8 mouse cellular contexts compared by ENCODE assay signal in the genomic region with DNA sequence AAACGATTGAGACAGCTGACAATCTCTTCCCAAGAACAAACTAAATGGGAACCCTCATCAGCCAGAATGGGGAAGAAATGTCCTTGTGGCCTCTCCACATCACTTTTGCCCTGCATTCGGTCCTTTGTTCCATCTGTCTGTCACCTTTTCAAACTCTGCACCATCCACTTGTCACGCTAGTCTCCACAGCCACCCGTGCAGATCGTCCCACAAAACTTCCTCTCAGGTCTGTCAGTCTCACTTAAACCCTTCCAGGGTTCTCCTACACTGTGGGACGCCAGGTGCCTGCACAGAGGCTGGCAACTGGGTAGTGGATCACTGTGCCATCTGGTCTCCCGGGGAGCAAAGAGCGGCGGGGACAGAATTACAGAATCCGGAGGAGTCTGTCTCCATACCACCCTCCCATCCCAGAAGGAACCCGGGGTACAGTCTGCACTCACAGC. TPM values are rescaled to one million over a fixed set of nuclear protein-coding genes. Genes with fewer than 3 reads are reported as not detected.
A peak's percentile ranks its signal among the peaks of the same experiment; 100 is the strongest.
DNase-seq lines count a peak whose midpoint lies in the region; ATAC-seq and TF ChIP-seq lines count a peak whose summit lies in the region.

No protein-coding gene starts in this region.

- H3K4me1 ChIP-seq in cerebellum, adult 2 months (ENCODE audit: control insufficient read depth, insufficient read depth, low read length) = no peaks in the 10 kb centered on the region
- peaks cover 19% of the 10 kb centered on the region for H3K4me1 ChIP-seq in forebrain, embryonic 10.5 days
- peaks cover 11% of the 10 kb centered on the region for H3K4me1 ChIP-seq in liver, embryonic 13.5 days (replicated peaks)

- no peak for TF ChIP-seq POLR2A in cerebellum, adult 2 months (IDR thresholded peaks at IDR 0.05; ENCODE audit: borderline replicate concordance, insufficient read depth, low read length)

- H3K27me3 ChIP-seq in cerebellum, adult 2 months (ENCODE audit: control insufficient read depth, insufficient read depth, low read length) = no peaks in the 10 kb centered on the region; the same call in 1 of the 2 replicates
- H3K27me3 ChIP-seq in forebrain, embryonic 10.5 days (ENCODE audit: poor library complexity, severe bottlenecking) = peaks cover 15% of the 10 kb centered on the region
- peaks cover 9% of the 10 kb centered on the region for H3K27me3 ChIP-seq in liver, embryonic 13.5 days

- ATAC-seq in liver, embryonic 13.5 days (ENCODE audit: low read depth) = peak; percentile 69

- H3K9me3 ChIP-seq in forebrain, embryonic 10.5 days = no peaks in the 10 kb centered on the region
- no peaks in the 10 kb centered on the region for H3K9me3 ChIP-seq in liver, embryonic 13.5 days (replicated peaks)

- peak overlapping the region; percentile 86 for H3K9ac ChIP-seq in liver, embryonic 13.5 days

- peaks cover 20% of the 10 kb centered on the region for H3K36me3 ChIP-seq in forebrain, embryonic 10.5 days (replicated peaks)
- no peaks in the 10 kb centered on the region for H3K36me3 ChIP-seq in liver, embryonic 13.5 days

- no peak for TF ChIP-seq CTCF in cerebellum, adult 2 months (IDR thresholded peaks at IDR 0.05; ENCODE audit: borderline replicate concordance, insufficient read depth, low read depth, low read length)

- H3K4me3 ChIP-seq in cerebellum, adult 2 months (replicated peaks; ENCODE audit: insufficient read depth, low read depth, low read length) = peak overlapping the region; percentile 63
- peak overlapping the region; percentile 90 for H3K4me3 ChIP-seq in forebrain, embryonic 10.5 days
- H3K4me3 ChIP-seq in liver, embryonic 13.5 days (replicated peaks) = peak overlapping the region; percentile 84

- no peak for DNase-seq in cerebellum, adult 2 months
- no peak for DNase-seq in cerebellum, postnatal 4 days (ENCODE audit: low spot score in 2 of 2)
- peak; percentile 6 for DNase-seq in 3T3-L1 (ENCODE audit: low read depth, low spot score)
- no peak for DNase-seq in forebrain, embryonic 10.5 days (ENCODE audit: extremely low spot score, low spot score)
- no peak for DNase-seq in liver, embryonic 13.5 days
- DNase-seq in urinary bladder, postnatal 10 days (ENCODE audit: low spot score) = no peak
- no peak for DNase-seq in frontal cortex, postnatal 14 days (ENCODE audit: low spot score in 2 of 2)
- DNase-seq in embryo, embryonic 10 days (ENCODE audit: low spot score) = no peak

- H3K27ac ChIP-seq in cerebellum, adult 2 months (ENCODE audit: insufficient read depth, low read length) = no peak overlapping the region
- no peak overlapping the region; the same call in 1 of the 2 replicates for H3K27ac ChIP-seq in forebrain, embryonic 10.5 days
- no peak overlapping the region for H3K27ac ChIP-seq in liver, embryonic 13.5 days

- 6% methylated on average over 11 of the region's 11 CpGs for WGBS in cerebellum, adult 2 months
- WGBS in forebrain, embryonic 10.5 days = 4% methylated on average over 11 of the region's 11 CpGs
- WGBS in liver, embryonic 13.5 days (ENCODE audit: insufficient replicate concordance) = 6% methylated on average over 11 of the region's 11 CpGs

- H3K4me2 ChIP-seq in liver, embryonic 13.5 days = peak overlapping the region; percentile 96

RNA-seq across cellular contexts. Expression of gene Iqcb1, which starts 0.6 kb away (rescaled TPM):
- 30.2 and 31.4 TPM in 2 replicates for polyA plus RNA-seq in cerebellum, adult 2 months (2012; rRNA removed)
- 64.6 and 67.8 TPM in 2 replicates for polyA plus RNA-seq in forebrain, embryonic 10.5 days (2016; fragmentation: Nextera tagmentation; extraction: Ambion mirVana)
- 10.2 and 10.9 TPM in 2 replicates for polyA plus RNA-seq in liver, embryonic 13.5 days (2015; fragmentation: Nextera tagmentation; extraction: Ambion mirVana)

RNA-seq across cellular contexts. Expression of gene Slc15a2, which starts 42.9 kb away (rescaled TPM):
- 13.1 and 26.7 TPM in 2 replicates for polyA plus RNA-seq in cerebellum, adult 2 months (2012; rRNA removed)
- polyA plus RNA-seq in forebrain, embryonic 10.5 days (2016; fragmentation: Nextera tagmentation; extraction: Ambion mirVana) = 1.8 and 3.1 TPM in 2 replicates
- 1.9 TPM in 2 replicates for polyA plus RNA-seq in liver, embryonic 13.5 days (2015; fragmentation: Nextera tagmentation; extraction: Ambion mirVana)

RNA-seq across cellular contexts. Expression of gene Eaf2, which starts 47.2 kb away (rescaled TPM):
- polyA plus RNA-seq in cerebellum, adult 2 months (2012; rRNA removed) = 2.4 and 3.1 TPM in 2 replicates
- polyA plus RNA-seq in forebrain, embryonic 10.5 days (2016; fragmentation: Nextera tagmentation; extraction: Ambion mirVana) = 1.7 and 1.8 TPM in 2 replicates
- polyA plus RNA-seq in liver, embryonic 13.5 days (2015; fragmentation: Nextera tagmentation; extraction: Ambion mirVana) = 0.41 and 0.59 TPM in 2 replicates

RNA-seq across cellular contexts. Expression of gene Golgb1, which starts 47.3 kb away (rescaled TPM):
- 49.0 and 49.1 TPM in 2 replicates for polyA plus RNA-seq in cerebellum, adult 2 months (2012; rRNA removed)
- polyA plus RNA-seq in forebrain, embryonic 10.5 days (2016; fragmentation: Nextera tagmentation; extraction: Ambion mirVana) = 71.8 and 76.2 TPM in 2 replicates
- 30.7 and 31.0 TPM in 2 replicates for polyA plus RNA-seq in liver, embryonic 13.5 days (2015; fragmentation: Nextera tagmentation; extraction: Ambion mirVana)
